Mouse (Mus musculus): ENCODE measurements around the gene Gm44503.

Gene Gm44503

GRCm38 (mm10) chr9:73025818-73026636 lies 67.4 kb downstream of the Gm44503 start:
- peak; percentile 93 for DNase-seq (ENCODE audit: low read depth, low spot score)

DNA sequence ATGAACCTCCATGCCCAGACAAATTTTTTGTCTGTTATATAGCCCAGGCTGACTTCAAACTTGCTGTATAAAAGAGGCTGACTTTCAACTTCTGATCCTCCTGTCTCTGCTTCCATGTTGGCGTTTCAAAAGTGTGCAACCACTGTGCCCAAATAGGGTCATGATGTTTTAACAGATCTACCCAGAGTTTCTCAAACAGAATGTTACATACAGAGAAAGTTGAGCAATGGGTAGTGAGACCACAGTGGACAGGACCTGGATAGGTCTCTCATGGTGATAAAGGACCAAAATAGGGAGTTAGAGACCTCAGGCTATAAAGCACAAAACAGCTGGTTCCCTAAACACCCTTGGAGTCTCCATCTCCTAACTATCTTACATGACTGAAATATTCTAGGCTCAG lies 71.8 kb downstream of the Gm44503 start:
- no peak for DNase-seq (ENCODE audit: low read depth, low spot score)

GRCm38 (mm10) chr9:73031421-73031820 lies 72.8 kb downstream of the Gm44503 start:
- no peak for DNase-seq (ENCODE audit: low read depth, low spot score)

DNA sequence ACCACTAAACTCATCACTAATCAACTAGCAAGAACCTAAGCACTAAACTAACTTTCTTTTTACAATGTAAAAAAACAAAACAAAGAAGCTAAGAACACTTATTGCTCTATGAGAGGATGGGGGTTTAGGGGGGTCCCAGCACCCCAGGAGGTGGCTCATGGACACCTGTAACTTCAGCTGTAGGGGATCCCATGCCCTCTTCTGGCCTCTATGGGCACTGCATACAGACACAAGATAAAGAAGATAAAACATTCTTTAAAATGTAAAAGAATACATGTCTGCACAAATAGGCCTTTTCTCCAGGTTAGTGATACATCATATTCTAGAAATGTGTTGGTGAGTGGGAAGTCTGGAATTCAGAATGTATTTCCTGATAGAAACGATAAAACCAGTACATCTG lies 74.8 kb downstream of the Gm44503 start:
- DNase-seq (ENCODE audit: low read depth, low spot score) = peak; percentile 21

DNA sequence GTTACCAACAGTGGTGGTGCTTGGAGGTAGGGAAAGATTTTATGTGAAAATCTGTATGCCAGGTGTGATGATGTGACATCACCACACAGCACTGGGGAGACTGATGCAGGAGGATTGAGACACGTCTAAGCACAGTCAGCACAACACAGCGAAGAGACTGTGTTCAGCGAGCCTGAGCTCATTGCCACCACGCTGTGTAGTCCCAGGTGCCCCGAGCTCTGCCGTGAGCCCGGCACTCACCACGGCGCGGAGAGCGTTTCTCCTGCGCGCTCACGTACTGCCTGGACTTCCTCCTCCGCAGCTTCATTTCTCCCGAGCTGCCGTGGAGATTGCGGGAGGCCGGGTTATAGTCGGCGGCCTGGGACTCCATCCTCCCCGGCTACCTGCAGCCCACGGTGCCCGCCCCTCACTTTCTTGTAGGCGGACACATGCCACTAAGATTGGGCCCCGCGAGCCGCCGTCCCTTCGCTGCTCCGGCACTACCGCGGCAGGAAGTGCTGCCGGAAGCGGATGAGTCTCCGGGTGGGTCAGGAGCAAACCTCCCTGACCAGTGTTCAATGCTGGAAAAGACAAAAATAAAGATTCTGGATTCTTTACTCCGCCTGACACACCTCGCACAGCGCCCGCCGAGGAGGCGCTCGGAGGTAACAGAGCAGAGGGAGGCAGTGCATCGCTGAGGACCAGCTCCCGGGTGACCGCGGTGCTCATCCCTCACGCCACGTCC lies 80.7 kb downstream of the Gm44503 start:
- DNase-seq (ENCODE audit: low read depth, low spot score) = peak; percentile 93

GRCm38 (mm10) chr9:73040080-73040479 lies 81.4 kb downstream of the Gm44503 start, which contains the start of gene Pigb:
Gene Pigb (minus strand): TSS chr9:73040378.
- no peak for DNase-seq (ENCODE audit: low read depth, low spot score)

- DNase-seq (ENCODE audit: low read depth, low spot score) = peak; percentile 92
Measured at GRCm38 (mm10) chr9:73044146-73045079, 85.8 kb downstream of the Gm44503 start, which contains the start of gene Rab27a. Gene Rab27a (plus strand): TSS chr9:73044854.

GRCm38 (mm10) chr9:73045204-73045603 lies 86.6 kb downstream of the Gm44503 start:
- no peak for DNase-seq (ENCODE audit: low read depth, low spot score)

DNA sequence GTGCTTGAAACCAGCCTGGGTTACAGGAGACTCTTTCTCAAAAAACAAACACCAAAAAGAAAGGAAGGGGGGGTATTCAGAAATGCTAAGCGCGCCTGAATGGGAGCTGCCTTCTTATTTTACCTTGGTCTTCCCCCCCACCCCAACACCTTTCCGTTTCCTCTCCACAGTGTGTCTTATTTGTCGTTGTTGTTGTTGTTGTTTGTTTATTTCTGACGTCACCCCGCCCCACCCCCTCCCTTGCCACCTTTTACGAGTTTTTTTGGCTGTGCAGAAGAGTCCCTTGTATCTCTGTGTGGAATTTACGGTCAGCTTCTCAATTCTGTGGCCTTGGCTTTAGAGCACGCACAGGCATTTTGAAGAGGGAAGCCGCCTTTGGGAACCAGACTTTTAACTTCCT lies 87.1 kb downstream of the Gm44503 start:
- no peak for DNase-seq (ENCODE audit: low read depth, low spot score)

DNA sequence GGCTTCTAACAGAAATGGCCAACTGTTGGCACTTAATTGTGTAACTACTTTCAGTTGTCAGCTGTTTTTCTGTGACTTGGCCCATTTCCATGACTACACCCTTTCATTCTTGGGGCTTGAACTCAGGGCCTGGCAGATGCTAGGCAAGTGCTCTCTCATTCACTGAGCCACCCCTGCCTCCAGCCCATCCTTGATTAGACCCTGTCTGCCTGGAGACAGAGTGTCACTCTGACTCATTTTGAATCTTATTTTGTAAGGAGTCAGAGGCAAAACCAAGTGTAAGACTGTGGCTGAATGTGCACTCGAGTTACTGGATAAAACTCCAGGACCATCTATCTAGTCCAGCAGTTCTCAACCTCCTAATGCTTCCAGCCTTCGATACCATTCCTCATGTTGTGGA lies 89.3 kb downstream of the Gm44503 start:
- no peak for DNase-seq (ENCODE audit: low read depth, low spot score)

DNA sequence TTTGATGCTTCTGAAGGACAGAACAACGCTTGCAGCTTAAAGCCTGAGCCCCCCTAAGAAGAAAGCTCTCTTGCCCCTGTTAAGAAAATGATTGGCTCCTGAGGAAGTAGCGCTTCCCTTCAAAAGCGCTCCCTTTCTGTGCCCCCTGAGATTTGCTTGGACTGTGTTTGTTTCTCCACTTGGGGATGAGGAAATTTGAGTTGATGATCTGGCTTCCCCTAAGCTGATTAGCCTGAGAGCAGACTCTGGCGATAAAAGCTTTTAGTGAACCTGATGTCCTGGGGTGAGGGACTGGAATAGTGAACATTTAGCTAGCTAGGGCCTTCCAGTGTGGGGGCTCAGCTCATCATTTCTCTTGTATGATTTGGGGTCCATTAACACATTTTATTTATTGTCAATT lies 90.3 kb downstream of the Gm44503 start:
- DNase-seq (ENCODE audit: low read depth, low spot score) = no peak

- DNase-seq (ENCODE audit: low read depth, low spot score) = no peak
Measured at GRCm38 (mm10) chr9:73049833-73050232, 91.2 kb downstream of the Gm44503 start.

DNA sequence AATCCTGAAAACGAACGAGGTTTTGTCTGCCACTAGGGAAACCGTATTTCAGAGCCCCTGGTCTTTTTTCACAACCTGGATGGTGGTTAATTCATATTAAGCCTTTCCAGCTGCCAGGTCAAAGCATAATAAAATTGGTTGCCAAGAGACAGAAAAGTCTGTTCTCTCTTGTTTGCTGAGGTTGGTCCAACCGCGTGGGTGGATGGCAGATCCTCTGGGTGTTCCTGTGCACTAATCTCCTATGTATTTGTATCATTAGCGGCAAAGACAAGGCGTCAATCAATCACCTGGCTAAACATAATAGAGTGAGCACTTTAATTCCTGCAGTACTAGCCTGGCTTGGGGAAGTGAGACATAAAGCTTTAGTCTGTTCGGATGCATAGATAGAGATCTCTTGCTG lies 92.0 kb downstream of the Gm44503 start:
- no peak for DNase-seq (ENCODE audit: low read depth, low spot score)

DNA sequence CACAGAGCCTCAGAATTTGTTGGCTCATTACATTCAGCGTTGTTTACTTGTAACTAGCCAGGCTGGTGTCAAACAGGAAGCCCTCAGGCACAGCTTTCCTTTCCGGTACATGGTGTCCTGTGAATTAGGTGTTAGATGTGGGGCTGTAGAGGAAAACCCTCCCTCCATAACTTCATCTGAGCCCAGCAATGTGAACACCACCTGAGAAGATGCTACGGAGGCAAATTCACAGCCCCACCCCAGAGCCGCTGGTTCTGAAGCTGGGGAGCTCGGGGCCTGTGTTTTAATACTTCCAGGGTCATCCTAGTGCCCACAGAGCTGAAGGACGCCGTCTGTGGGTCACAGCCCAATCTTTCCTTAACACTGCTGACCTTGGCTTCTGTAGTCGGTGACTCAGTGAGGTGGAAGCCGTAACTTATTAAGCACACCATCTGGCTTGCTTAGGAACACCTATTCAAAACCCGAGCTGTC lies 96.8 kb downstream of the Gm44503 start:
- no peak for DNase-seq (ENCODE audit: low read depth, low spot score)

DNA sequence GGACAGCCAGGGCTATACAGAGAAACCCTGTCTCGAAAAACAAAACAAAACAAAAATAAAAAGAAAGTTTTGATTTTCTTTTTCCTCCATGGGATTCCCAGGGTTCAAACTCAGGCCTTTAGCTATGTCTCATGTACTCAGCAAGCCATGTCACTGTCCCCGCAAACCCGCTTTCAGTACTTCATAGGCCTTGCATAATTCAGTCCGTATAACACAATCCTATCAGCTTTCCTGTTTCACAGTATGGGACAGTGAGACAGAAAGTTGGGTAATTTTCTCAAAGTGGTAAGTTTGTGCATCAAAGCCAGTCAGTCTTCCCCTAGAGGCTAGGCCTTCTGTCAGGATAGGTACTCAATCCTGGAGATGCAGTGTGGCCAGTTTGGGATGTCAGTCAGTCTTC lies 100.6 kb downstream of the Gm44503 start:
- no peak for DNase-seq (ENCODE audit: low read depth, low spot score)

DNA sequence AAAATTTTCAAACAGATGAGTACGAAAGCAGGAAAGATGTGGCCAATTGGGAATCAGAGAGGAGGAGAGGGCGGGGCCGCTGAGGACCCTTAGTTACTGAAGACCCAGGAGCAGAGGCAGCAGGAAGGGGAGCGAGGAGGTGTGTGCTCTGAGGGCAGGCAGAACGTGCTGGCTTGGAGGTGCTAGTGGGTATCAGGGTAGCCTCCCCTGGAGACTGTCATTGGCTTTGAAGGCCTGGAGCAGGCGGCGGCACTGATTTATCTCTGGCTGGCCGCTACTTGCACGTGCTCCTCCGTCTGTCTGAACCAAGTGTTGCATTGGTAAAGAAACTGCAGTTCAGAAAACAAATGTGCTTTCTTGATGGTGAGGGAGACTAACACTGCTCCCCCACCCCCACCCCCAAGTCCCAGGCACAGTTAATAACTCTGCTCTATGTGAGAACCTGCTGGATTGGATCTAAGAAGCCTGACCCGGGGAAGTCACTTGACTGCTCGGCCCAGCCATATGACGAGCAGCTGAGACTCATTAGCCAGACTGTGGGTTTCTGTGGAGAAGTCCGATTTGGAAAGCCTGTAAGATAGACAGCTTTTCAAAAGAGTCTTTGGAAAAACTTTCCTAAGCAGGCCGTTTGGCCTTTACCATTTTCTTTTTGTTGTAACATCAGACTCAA lies 105.1 kb downstream of the Gm44503 start:
- DNase-seq (ENCODE audit: low read depth, low spot score) = no peak
